Mouse (Mus musculus): ENCODE measurements at regions not wholly inside any gene's neighbourhood (a gene's known extent, or its start where the extent isn't known, plus 50 kb on each side); places are given as distances from the start of the nearest gene placed in this dataset.

- TF ChIP-seq HCFC1 (IDR thresholded peaks at IDR 0.05; ENCODE audit: borderline replicate concordance, insufficient read depth, low read length) (no peak), ZC3H11A (IDR thresholded peaks at IDR 0.05; ENCODE audit: borderline replicate concordance, low read depth, low read length) (no peak), ZNF384 (IDR thresholded peaks at IDR 0.05; ENCODE audit: low read depth, low read length) (no peak), MAFK (IDR thresholded peaks at IDR 0.05; ENCODE audit: insufficient read depth, low read depth, low read length) (no peak)
Measured at GRCm38 (mm10) chr1:63899631-63900577, 130.8 kb upstream of the 4933402D24Rik start.

Measured in ES-E14 (cell line).